Mouse (Mus musculus) cortical plate, adult 2 months (tissue): ENCODE measurements around the gene Fam120a.

ENCODE experiments used
- CTCF ChIP-seq: fragments of 200-500 bp; IDR thresholded peaks from 2 replicates; pipeline ENCODE4 v1.5.1; 2011; ENCODE audit warnings: mild to moderate bottlenecking, control low read depth, low read length; ENCODE audit not compliant: insufficient read depth; ENCODE audit errors: extremely low read depth
- POLR2A ChIP-seq: fragments of 200-500 bp; IDR thresholded peaks from 2 replicates; pipeline ENCODE4 v1.6.1; 2011; ENCODE audit warnings: mild to moderate bottlenecking, low read length, control low read depth; ENCODE audit not compliant: insufficient read depth; ENCODE audit errors: extremely low read depth

- TF ChIP-seq CTCF: no peak
- no peak for TF ChIP-seq POLR2A
Measured at GRCm38 (mm10) chr13:48941773-48942172, 26.0 kb downstream of the Fam120a start.
